Comparison of ENCODE assay signal across 23 mouse cellular contexts in the genomic region with DNA sequence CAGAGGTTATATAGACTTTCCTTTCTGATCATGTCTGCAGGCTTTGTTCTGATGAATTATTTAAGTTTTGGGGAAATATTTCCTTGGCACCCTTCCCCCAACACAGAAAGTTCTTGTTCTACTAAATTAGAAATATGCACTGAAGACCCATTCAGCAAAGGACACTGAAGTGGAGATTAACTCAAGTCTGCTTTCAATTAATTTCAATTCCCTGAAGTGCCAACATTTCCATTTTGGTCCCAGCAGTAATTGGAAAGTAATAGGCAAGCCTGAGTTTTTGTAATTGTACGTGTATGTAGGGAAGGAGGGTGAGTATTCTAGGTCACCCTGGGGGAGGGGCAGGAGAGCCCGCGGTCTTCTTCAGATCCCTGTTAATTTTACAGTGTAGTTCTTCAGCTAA. TPM values are rescaled to one million over a fixed set of nuclear protein-coding genes. Genes with fewer than 3 reads are reported as not detected.
DNase-seq lines count a peak whose midpoint lies in the region; ATAC-seq and TF ChIP-seq lines count a peak whose summit lies in the region.
"Had no signal": no experiment of that assay in that cellular context is flagged by ENCODE, and none has a peak within 500 bp of the region (broad histone marks: within the 10 kb centered on the region; RNA-seq: fewer than 3 reads in every experiment).

No protein-coding gene starts in this region.

- no peak for TF ChIP-seq CTCF in midbrain, postnatal 0 days (IDR thresholded peaks at IDR 0.05)

- no peaks in the 10 kb centered on the region for H3K36me3 ChIP-seq in hindbrain, embryonic 13.5 days
- no peaks in the 10 kb centered on the region for H3K36me3 ChIP-seq in hindbrain, embryonic 11.5 days (ENCODE audit: control insufficient read depth, insufficient read depth, low read length)
- no peaks in the 10 kb centered on the region for H3K36me3 ChIP-seq in midbrain, postnatal 0 days (ENCODE audit: insufficient read depth, low read length)
- H3K36me3 ChIP-seq in midbrain, embryonic 10.5 days: no peaks in the 10 kb centered on the region
- no peaks in the 10 kb centered on the region for H3K36me3 ChIP-seq in kidney, embryonic 16.5 days (ENCODE audit: insufficient read depth, low read length)
- H3K36me3 ChIP-seq: embryonic facial prominence, embryonic 13.5 days; forebrain, embryonic 12.5 days; heart, embryonic 13.5 days had no signal

- no peaks in the 10 kb centered on the region for H3K27me3 ChIP-seq in hindbrain, embryonic 13.5 days
- H3K27me3 ChIP-seq in hindbrain, embryonic 11.5 days (ENCODE audit: control insufficient read depth, insufficient read depth, low read length): no peaks in the 10 kb centered on the region
- no peaks in the 10 kb centered on the region for H3K27me3 ChIP-seq in midbrain, postnatal 0 days (ENCODE audit: insufficient read depth, low read length)
- no peaks in the 10 kb centered on the region for H3K27me3 ChIP-seq in midbrain, embryonic 10.5 days (ENCODE audit: low read depth, poor library complexity, severe bottlenecking)
- no peaks in the 10 kb centered on the region for H3K27me3 ChIP-seq in kidney, embryonic 16.5 days (ENCODE audit: insufficient read depth, low read length)
- H3K27me3 ChIP-seq: CH12.LX; embryonic facial prominence, embryonic 13.5 days; forebrain, embryonic 12.5 days; heart, embryonic 13.5 days had no signal

- no peak overlapping the region for H3K4me2 ChIP-seq in hindbrain, embryonic 13.5 days
- H3K4me2 ChIP-seq in hindbrain, embryonic 11.5 days (replicated peaks; ENCODE audit: low read depth, low read length): no peak overlapping the region
- H3K4me2 ChIP-seq in midbrain, postnatal 0 days (ENCODE audit: low read depth, low read length, poor library complexity, severe bottlenecking): no peak overlapping the region
- H3K4me2 ChIP-seq in kidney, embryonic 16.5 days (replicated peaks; ENCODE audit: low read depth, low read length): no peak overlapping the region
- H3K4me2 ChIP-seq: embryonic facial prominence, embryonic 13.5 days; forebrain, embryonic 12.5 days; heart, embryonic 13.5 days had no signal

- H3K9ac ChIP-seq in hindbrain, embryonic 13.5 days: no peak overlapping the region
- H3K9ac ChIP-seq in hindbrain, embryonic 11.5 days (ENCODE audit: low read depth, low read length): no peak overlapping the region
- no peak overlapping the region for H3K9ac ChIP-seq in midbrain, postnatal 0 days (replicated peaks; ENCODE audit: low read length, poor library complexity, severe bottlenecking)
- H3K9ac ChIP-seq in kidney, embryonic 16.5 days (replicated peaks; ENCODE audit: low read length): no peak overlapping the region
- H3K9ac ChIP-seq: embryonic facial prominence, embryonic 13.5 days; forebrain, embryonic 12.5 days; heart, embryonic 13.5 days had no signal

- no peaks in the 10 kb centered on the region for H3K4me1 ChIP-seq in hindbrain, embryonic 13.5 days (replicated peaks)
- H3K4me1 ChIP-seq in hindbrain, embryonic 11.5 days (replicated peaks; ENCODE audit: control insufficient read depth, insufficient read depth, low read length): no peaks in the 10 kb centered on the region
- H3K4me1 ChIP-seq in midbrain, postnatal 0 days (ENCODE audit: insufficient read depth, low read length): no peaks in the 10 kb centered on the region
- H3K4me1 ChIP-seq in midbrain, embryonic 10.5 days: no peaks in the 10 kb centered on the region
- H3K4me1 ChIP-seq in kidney, embryonic 16.5 days (ENCODE audit: insufficient read depth, low read length): no peaks in the 10 kb centered on the region
- H3K4me1 ChIP-seq: embryonic facial prominence, embryonic 13.5 days; forebrain, embryonic 12.5 days had no signal

- peak; percentile 65; the same call in 1 of the 2 replicates for ATAC-seq in hindbrain, embryonic 13.5 days (ENCODE audit: low FRiP score)
- ATAC-seq in hindbrain, embryonic 11.5 days (ENCODE audit: low FRiP score): no peak
- ATAC-seq in midbrain, postnatal 0 days (ENCODE audit: low FRiP score): no peak
- ATAC-seq in kidney, embryonic 16.5 days (ENCODE audit: low FRiP score, low TSS enrichment): no peak
- ATAC-seq: forebrain, embryonic 16.5 days; inflammation-experienced regulatory T-cells, adult 6 months; intestine, postnatal 0 days had no signal

- no peaks in the 10 kb centered on the region for H3K9me3 ChIP-seq in hindbrain, embryonic 13.5 days
- no peaks in the 10 kb centered on the region for H3K9me3 ChIP-seq in hindbrain, embryonic 11.5 days (ENCODE audit: control insufficient read depth, low read length)
- H3K9me3 ChIP-seq in midbrain, postnatal 0 days (ENCODE audit: low read length): no peaks in the 10 kb centered on the region
- H3K9me3 ChIP-seq in midbrain, embryonic 10.5 days (replicated peaks): no peaks in the 10 kb centered on the region
- H3K9me3 ChIP-seq in kidney, embryonic 16.5 days (ENCODE audit: low read length): no peaks in the 10 kb centered on the region
- H3K9me3 ChIP-seq: embryonic facial prominence, embryonic 13.5 days; forebrain, embryonic 12.5 days; heart, embryonic 13.5 days had no signal

- H3K27ac ChIP-seq in hindbrain, embryonic 13.5 days: no peak overlapping the region
- no peak overlapping the region for H3K27ac ChIP-seq in hindbrain, embryonic 11.5 days (ENCODE audit: low read depth, low read length)
- no peak overlapping the region for H3K27ac ChIP-seq in midbrain, postnatal 0 days (ENCODE audit: low read depth, low read length)
- H3K27ac ChIP-seq in midbrain, embryonic 10.5 days (replicated peaks): no peak overlapping the region
- no peak overlapping the region for H3K27ac ChIP-seq in kidney, embryonic 16.5 days (ENCODE audit: low read length)
- H3K27ac ChIP-seq: embryonic facial prominence, embryonic 13.5 days; forebrain, embryonic 12.5 days; heart, adult 2 months; heart, embryonic 13.5 days had no signal

- no peak for DNase-seq in hindbrain, embryonic 11.5 days (ENCODE audit: low spot score)
- peak; percentile 59 for DNase-seq in midbrain, postnatal 0 days (ENCODE audit: low spot score)
- no peak for DNase-seq in midbrain, embryonic 10.5 days (ENCODE audit: low spot score)
- DNase-seq in retina, embryonic 14.5 days (ENCODE audit: low spot score): peak; percentile 68
- DNase-seq: adrenal gland, adult 2 months; adrenal gland, postnatal 25 days; cerebellum, adult 11 months; cerebellum, adult 8-10 months; cerebellum, postnatal 25 days; gastrocnemius, postnatal 10 days; heart, adult 2 months; heart, postnatal 4 days had no signal

- WGBS in hindbrain, embryonic 13.5 days: 72% methylated on average over 3 of the region's 3 CpGs
- WGBS in hindbrain, embryonic 11.5 days: 79% methylated on average over 3 of the region's 3 CpGs
- WGBS in midbrain, postnatal 0 days: 65% methylated on average over 3 of the region's 3 CpGs
- 79% methylated on average over 3 of the region's 3 CpGs for WGBS in midbrain, embryonic 10.5 days
- WGBS in kidney, embryonic 16.5 days: 80% methylated on average over 3 of the region's 3 CpGs

- no peak overlapping the region for H3K4me3 ChIP-seq in hindbrain, embryonic 13.5 days
- no peak overlapping the region for H3K4me3 ChIP-seq in hindbrain, embryonic 11.5 days (ENCODE audit: low read depth, low read length)
- H3K4me3 ChIP-seq in midbrain, postnatal 0 days (ENCODE audit: low read depth, low read length): no peak overlapping the region
- H3K4me3 ChIP-seq in midbrain, embryonic 10.5 days: no peak overlapping the region
- H3K4me3 ChIP-seq in kidney, embryonic 16.5 days (ENCODE audit: low read length): no peak overlapping the region
- H3K4me3 ChIP-seq: embryonic facial prominence, embryonic 13.5 days; forebrain, embryonic 12.5 days; heart, adult 2 months; heart, embryonic 13.5 days had no signal

RNA-seq across cellular contexts. Expression of a gene that starts 19.2 kb away (rescaled TPM):
- polyA plus RNA-seq in hindbrain, embryonic 13.5 days (2015; fragmentation: Nextera tagmentation; extraction: Ambion mirVana): 1.2 and 1.5 TPM in 2 replicates
- 0.50 and 1.7 TPM in 2 replicates for polyA plus RNA-seq in hindbrain, embryonic 11.5 days (2014; fragmentation: Nextera tagmentation; extraction: Ambion mirVana)
- total RNA-seq in midbrain, postnatal 0 days (2014; rRNA removed): 3.0 and 7.7 TPM in 2 replicates
- 2.0 and 2.2 TPM in 2 replicates for polyA plus RNA-seq in midbrain, postnatal 0 days (2015; fragmentation: Nextera tagmentation; extraction: Ambion mirVana)
- polyA plus RNA-seq in midbrain, embryonic 10.5 days (2016; fragmentation: Nextera tagmentation; extraction: Ambion mirVana): 0.26 and 0.44 TPM in 2 replicates
- polyA plus RNA-seq in kidney, embryonic 16.5 days (2015; fragmentation: Nextera tagmentation; extraction: Ambion mirVana): 0.55 and 0.92 TPM in 2 replicates

RNA-seq across cellular contexts. Expression of a gene that starts 36.2 kb away (rescaled TPM):
- polyA plus RNA-seq in hindbrain, embryonic 13.5 days (2015; fragmentation: Nextera tagmentation; extraction: Ambion mirVana): 44.4 and 45.3 TPM in 2 replicates
- 23.3 and 25.7 TPM in 2 replicates for polyA plus RNA-seq in hindbrain, embryonic 11.5 days (2014; fragmentation: Nextera tagmentation; extraction: Ambion mirVana)
- 64.5 and 72.3 TPM in 2 replicates for total RNA-seq in midbrain, postnatal 0 days (2014; rRNA removed)
- 34.7 and 36.9 TPM in 2 replicates for polyA plus RNA-seq in midbrain, postnatal 0 days (2015; fragmentation: Nextera tagmentation; extraction: Ambion mirVana)
- 15.1 and 21.2 TPM in 2 replicates for polyA plus RNA-seq in midbrain, embryonic 10.5 days (2016; fragmentation: Nextera tagmentation; extraction: Ambion mirVana)
- 15.4 and 15.9 TPM in 2 replicates for polyA plus RNA-seq in kidney, embryonic 16.5 days (2015; fragmentation: Nextera tagmentation; extraction: Ambion mirVana)

RNA-seq across cellular contexts. Expression of a gene that starts 36.4 kb away (rescaled TPM):
- polyA plus RNA-seq in hindbrain, embryonic 13.5 days (2015; fragmentation: Nextera tagmentation; extraction: Ambion mirVana): 53.2 and 55.3 TPM in 2 replicates
- polyA plus RNA-seq in hindbrain, embryonic 11.5 days (2014; fragmentation: Nextera tagmentation; extraction: Ambion mirVana): 32.0 and 38.6 TPM in 2 replicates
- total RNA-seq in midbrain, postnatal 0 days (2014; rRNA removed): 14.8 and 18.6 TPM in 2 replicates
- 50.0 and 52.5 TPM in 2 replicates for polyA plus RNA-seq in midbrain, postnatal 0 days (2015; fragmentation: Nextera tagmentation; extraction: Ambion mirVana)
- polyA plus RNA-seq in midbrain, embryonic 10.5 days (2016; fragmentation: Nextera tagmentation; extraction: Ambion mirVana): 32.8 and 37.2 TPM in 2 replicates
- polyA plus RNA-seq in kidney, embryonic 16.5 days (2015; fragmentation: Nextera tagmentation; extraction: Ambion mirVana): 38.9 and 39.7 TPM in 2 replicates

RNA-seq across cellular contexts. Expression of a gene that starts 46.9 kb away (rescaled TPM):
- 2.3 and 3.4 TPM in 2 replicates for polyA plus RNA-seq in hindbrain, embryonic 13.5 days (2015; fragmentation: Nextera tagmentation; extraction: Ambion mirVana)
- 1.8 and 1.9 TPM in 2 replicates for polyA plus RNA-seq in hindbrain, embryonic 11.5 days (2014; fragmentation: Nextera tagmentation; extraction: Ambion mirVana)
- not detected in 2 replicates for total RNA-seq in midbrain, postnatal 0 days (2014; rRNA removed)
- 1.8 and 5.0 TPM in 2 replicates for polyA plus RNA-seq in midbrain, postnatal 0 days (2015; fragmentation: Nextera tagmentation; extraction: Ambion mirVana)
- polyA plus RNA-seq in midbrain, embryonic 10.5 days (2016; fragmentation: Nextera tagmentation; extraction: Ambion mirVana): 0.73 and 1.4 TPM in 2 replicates
- polyA plus RNA-seq in kidney, embryonic 16.5 days (2015; fragmentation: Nextera tagmentation; extraction: Ambion mirVana): 1.1 TPM in 2 replicates
- total RNA-seq: adrenal gland, adult 2 months; adrenal gland, postnatal 25 days; CH12.LX; heart, adult 2 months had no signal
- polyA plus RNA-seq: adrenal gland, adult 2 months; cortical plate, adult 2 months; frontal cortex, adult 2 months; heart, adult 2 months; inflammation-experienced regulatory T-cells, adult 6 months had no signal

Comparison
In these comparisons a context has a peak if more than half of its experiments do, and no peak if none do; other contexts are left out.
1. DNase-seq: peak in midbrain, postnatal 0 days (single experiment) and retina, embryonic 14.5 days (single experiment); none in hindbrain, embryonic 11.5 days (single experiment) and midbrain, embryonic 10.5 days (single experiment).